Mouse (Mus musculus): ENCODE results near the gene 1700017B05Rik. TPM values are rescaled to one million over a fixed set of nuclear protein-coding genes. Genes with fewer than 3 reads are reported as not detected.
"Not testable (repeated sequence)": the region's sequence is repeated elsewhere in the genome, so short reads cannot be mapped to it uniquely, and the experiment has no call there.

1700017B05Rik gene
- total RNA-seq, 4 experiments from 2014 or later = 20.6 to 28.5 (median 23.4) TPM

GRCm38 (mm10) chr9:57248030-57248942 lies 14.1 kb downstream of the 1700017B05Rik start:
- DNase-seq (ENCODE audit: low spot score in 2 of 2) = no peak

GRCm38 (mm10) chr9:57247201-57247671 lies 15.2 kb downstream of the 1700017B05Rik start:
- no peak for DNase-seq (ENCODE audit: low spot score in 2 of 2)

GRCm38 (mm10) chr9:57246482-57246881 lies 15.9 kb downstream of the 1700017B05Rik start:
- no peak for DNase-seq (ENCODE audit: low spot score in 2 of 2)

- DNase-seq (ENCODE audit: low spot score in 2 of 2) = no peak
Measured at GRCm38 (mm10) chr9:57244106-57244685, 18.2 kb downstream of the 1700017B05Rik start.

GRCm38 (mm10) chr9:57242916-57243315 lies 19.5 kb downstream of the 1700017B05Rik start:
- no peak for DNase-seq (ENCODE audit: low spot score in 2 of 2)

GRCm38 (mm10) chr9:57241111-57241510 lies 21.3 kb downstream of the 1700017B05Rik start:
- DNase-seq (ENCODE audit: low spot score in 2 of 2) = no peak

- DNase-seq (ENCODE audit: low spot score in 2 of 2) = no peak
Measured at GRCm38 (mm10) chr9:57238220-57238619, 24.2 kb downstream of the 1700017B05Rik start.

GRCm38 (mm10) chr9:57237705-57238104 lies 24.7 kb downstream of the 1700017B05Rik start:
- DNase-seq (ENCODE audit: low spot score in 2 of 2) = no peak

- no peak for DNase-seq (ENCODE audit: low spot score in 2 of 2)
Measured at GRCm38 (mm10) chr9:57236256-57236655, 26.2 kb downstream of the 1700017B05Rik start, which contains the start of gene Trcg1. TSS of gene Trcg1 (plus strand) at chr9:57236556.

GRCm38 (mm10) chr9:57233767-57234166 lies 28.6 kb downstream of the 1700017B05Rik start:
- no peak for DNase-seq (ENCODE audit: low spot score in 2 of 2)

GRCm38 (mm10) chr9:57233142-57233541 lies 29.3 kb downstream of the 1700017B05Rik start:
- no peak for DNase-seq (ENCODE audit: low spot score in 2 of 2)

GRCm38 (mm10) chr9:57232341-57232940 lies 30.0 kb downstream of the 1700017B05Rik start:
- DNase-seq (ENCODE audit: low spot score in 2 of 2) = no peak

GRCm38 (mm10) chr9:57231536-57232255 lies 30.7 kb downstream of the 1700017B05Rik start:
- no peak for DNase-seq (ENCODE audit: low spot score in 2 of 2)

GRCm38 (mm10) chr9:57230146-57230783 lies 32.1 kb downstream of the 1700017B05Rik start:
- DNase-seq (ENCODE audit: low spot score in 2 of 2) = no peak

GRCm38 (mm10) chr9:57229726-57230125 lies 32.7 kb downstream of the 1700017B05Rik start:
- no peak for DNase-seq (ENCODE audit: low spot score in 2 of 2)

GRCm38 (mm10) chr9:57228186-57228585 lies 34.2 kb downstream of the 1700017B05Rik start:
- no peak for DNase-seq (ENCODE audit: low spot score in 2 of 2)

- DNase-seq (ENCODE audit: low spot score in 2 of 2) = no peak
Measured at GRCm38 (mm10) chr9:57227203-57227602, 35.2 kb downstream of the 1700017B05Rik start.

- DNase-seq (ENCODE audit: low spot score in 2 of 2) = not testable (repeated sequence)
Measured at GRCm38 (mm10) chr9:57226628-57227122, 35.7 kb downstream of the 1700017B05Rik start.

GRCm38 (mm10) chr9:57225780-57226627 lies 36.4 kb downstream of the 1700017B05Rik start:
- DNase-seq (ENCODE audit: low spot score in 2 of 2) = no peak

- no peak for DNase-seq (ENCODE audit: low spot score in 2 of 2)
Measured at GRCm38 (mm10) chr9:57223341-57223740, 39.1 kb downstream of the 1700017B05Rik start.

All from left cerebral cortex, adult 8-10 months (tissue).